Comparison of ENCODE assay signal across 17 mouse cellular contexts in the genomic region with DNA sequence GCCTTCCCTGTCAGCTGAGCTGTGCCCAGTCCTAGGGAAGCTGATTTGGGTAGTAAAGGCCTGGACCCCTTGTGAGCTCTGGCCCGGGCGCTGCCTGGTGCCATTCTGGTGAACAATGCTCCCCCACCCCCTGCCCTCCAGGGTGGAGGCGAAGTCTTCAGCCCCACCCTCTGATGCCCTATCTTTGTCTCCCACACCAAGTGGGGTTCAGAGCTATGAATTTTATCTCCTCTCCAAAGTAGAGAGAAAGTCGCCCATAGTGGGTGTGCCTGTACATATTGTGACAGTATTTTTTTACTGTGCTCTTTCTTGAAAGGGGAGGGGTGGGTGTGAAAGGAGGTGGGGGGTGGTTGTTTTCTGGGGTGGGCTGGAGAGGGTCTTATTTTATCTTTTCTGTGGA. TPM values are rescaled to one million over a fixed set of nuclear protein-coding genes. Genes with fewer than 3 reads are reported as not detected.
DNase-seq lines count a peak whose midpoint lies in the region; ATAC-seq lines count a peak whose summit lies in the region.
"Had no signal": no experiment of that assay in that cellular context is flagged by ENCODE, and none has a peak within 500 bp of the region (broad histone marks: within the 10 kb centered on the region; RNA-seq: fewer than 3 reads in every experiment).

No protein-coding gene starts in this region.

- 0 out of 2 replicates have a peak overlapping the region, but pooled peaks have one; percentile 19 for H3K9ac ChIP-seq in hindbrain, embryonic 12.5 days
- H3K9ac ChIP-seq in hindbrain, embryonic 16.5 days (ENCODE audit: low read depth, low read length): no peak overlapping the region
- H3K9ac ChIP-seq: hindbrain, embryonic 15.5 days had no signal

- 73% methylated on average over 4 of the region's 4 CpGs for WGBS in hindbrain, embryonic 12.5 days
- 85% methylated on average over 4 of the region's 4 CpGs for WGBS in hindbrain, embryonic 16.5 days

- ATAC-seq in hindbrain, embryonic 12.5 days (ENCODE audit: low FRiP score): no peak
- no peak for ATAC-seq in hindbrain, embryonic 16.5 days
- peak; percentile 65 for ATAC-seq in megakaryocyte-erythroid progenitor cell, adult 5-6 weeks (replicated peaks; ENCODE audit: low FRiP score, low TSS enrichment, poor library complexity, severe bottlenecking)

- peaks cover 21% of the 10 kb centered on the region for H3K36me3 ChIP-seq in hindbrain, embryonic 12.5 days
- H3K36me3 ChIP-seq in hindbrain, embryonic 16.5 days (ENCODE audit: control insufficient read depth, insufficient read depth, low read length): peaks cover 2% of the 10 kb centered on the region
- H3K36me3 ChIP-seq: hindbrain, embryonic 15.5 days had no signal

- H3K4me3 ChIP-seq in hindbrain, embryonic 12.5 days: no peak overlapping the region
- no peak overlapping the region for H3K4me3 ChIP-seq in hindbrain, embryonic 16.5 days (ENCODE audit: low read length)
- H3K4me3 ChIP-seq: hindbrain, embryonic 15.5 days had no signal

- no peaks in the 10 kb centered on the region for H3K9me3 ChIP-seq in hindbrain, embryonic 12.5 days (replicated peaks)
- no peaks in the 10 kb centered on the region for H3K9me3 ChIP-seq in hindbrain, embryonic 16.5 days (ENCODE audit: control insufficient read depth, low read length)
- H3K9me3 ChIP-seq: hindbrain, embryonic 15.5 days had no signal

- H3K27me3 ChIP-seq in hindbrain, embryonic 12.5 days: peaks cover 6% of the 10 kb centered on the region; the same call in 1 of the 2 replicates
- 0 out of 2 replicates have a peak, but pooled peaks cover 3% of the 10 kb centered on the region for H3K27me3 ChIP-seq in hindbrain, embryonic 16.5 days (replicated peaks; ENCODE audit: control insufficient read depth, insufficient read depth, low read length)
- H3K27me3 ChIP-seq: hindbrain, embryonic 15.5 days had no signal

- peak; percentile 78 for DNase-seq in c-Kit-positive CD71-positive TER-119-negative erythroid progenitor cells, embryonic 14.5 days (ENCODE audit: low read depth)
- peak; percentile 79 for DNase-seq in liver
- no peak for DNase-seq in neural tube, embryonic 10.5 days (ENCODE audit: extremely low spot score, low spot score)
- no peak for DNase-seq in thymus, postnatal 0 days (ENCODE audit: low spot score)
- no peak for DNase-seq in spleen, postnatal 10 days (ENCODE audit: low spot score in 2 of 2)
- DNase-seq: adrenal gland, postnatal 10 days; B cell, adult 2 months; cerebellum, postnatal 14 days; lung, postnatal 4 days had no signal

- no peak overlapping the region for H3K27ac ChIP-seq in hindbrain, embryonic 12.5 days
- no peak overlapping the region for H3K27ac ChIP-seq in hindbrain, embryonic 16.5 days (ENCODE audit: low read depth, low read length)
- H3K27ac ChIP-seq: hindbrain, embryonic 15.5 days had no signal

- H3K4me2 ChIP-seq in hindbrain, embryonic 12.5 days (replicated peaks): no peak overlapping the region
- H3K4me2 ChIP-seq in hindbrain, embryonic 16.5 days (ENCODE audit: low read length): no peak overlapping the region
- H3K4me2 ChIP-seq: hindbrain, embryonic 15.5 days had no signal

- H3K4me1 ChIP-seq in hindbrain, embryonic 12.5 days: peaks cover 32% of the 10 kb centered on the region
- H3K4me1 ChIP-seq in hindbrain, embryonic 16.5 days (ENCODE audit: control insufficient read depth, insufficient read depth, low read depth, low read length): peaks cover 24% of the 10 kb centered on the region

RNA-seq across cellular contexts. Expression of gene Lfng, which starts 7.7 kb away (rescaled TPM):
- polyA plus RNA-seq in hindbrain, embryonic 12.5 days (2016; fragmentation: Nextera tagmentation; extraction: Ambion mirVana): 23.8 and 27.6 TPM in 2 replicates
- 27.1 and 30.2 TPM in 2 replicates for polyA plus RNA-seq in hindbrain, embryonic 16.5 days (2015; fragmentation: Nextera tagmentation; extraction: Ambion mirVana)
- 17.6 and 38.9 TPM in 2 replicates for total RNA-seq in megakaryocyte-erythroid progenitor cell, adult 5-6 weeks (2014; fragmentation: Nextera tagmentation)
- 21.3 and 22.9 TPM in 2 replicates for total RNA-seq in megakaryocyte-erythroid progenitor cell, adult 5-6 weeks (2017)
- polyA plus RNA-seq in thymus, postnatal 0 days (2015; fragmentation: Nextera tagmentation; extraction: Ambion mirVana): 13.2 and 13.3 TPM in 2 replicates

RNA-seq across cellular contexts. Expression of gene Ttyh3, which starts 34.0 kb away (rescaled TPM):
- polyA plus RNA-seq in hindbrain, embryonic 12.5 days (2016; fragmentation: Nextera tagmentation; extraction: Ambion mirVana): 83.7 and 98.3 TPM in 2 replicates
- polyA plus RNA-seq in hindbrain, embryonic 16.5 days (2015; fragmentation: Nextera tagmentation; extraction: Ambion mirVana): 56.0 and 68.9 TPM in 2 replicates
- 26.7 and 32.2 TPM in 2 replicates for total RNA-seq in megakaryocyte-erythroid progenitor cell, adult 5-6 weeks (2014; fragmentation: Nextera tagmentation)
- 5.6 and 8.6 TPM in 2 replicates for total RNA-seq in megakaryocyte-erythroid progenitor cell, adult 5-6 weeks (2017)
- polyA plus RNA-seq in thymus, postnatal 0 days (2015; fragmentation: Nextera tagmentation; extraction: Ambion mirVana): 10.4 and 12.3 TPM in 2 replicates

RNA-seq across cellular contexts. Expression of gene Grifin, which starts 50.0 kb away (rescaled TPM):
- not detected in 2 replicates for polyA plus RNA-seq in hindbrain, embryonic 12.5 days (2016; fragmentation: Nextera tagmentation; extraction: Ambion mirVana)
- polyA plus RNA-seq in hindbrain, embryonic 16.5 days (2015; fragmentation: Nextera tagmentation; extraction: Ambion mirVana): 0.36 TPM in 1 of 2 replicates, not detected in the other
- total RNA-seq in megakaryocyte-erythroid progenitor cell, adult 5-6 weeks (2014; fragmentation: Nextera tagmentation): not detected in 2 replicates
- total RNA-seq in megakaryocyte-erythroid progenitor cell, adult 5-6 weeks (2017): not detected in 2 replicates
- polyA plus RNA-seq in thymus, postnatal 0 days (2015; fragmentation: Nextera tagmentation; extraction: Ambion mirVana): 13.1 and 21.2 TPM in 2 replicates
- total RNA-seq: adrenal gland, postnatal 10 days; gastrocnemius, postnatal 4 days; left cerebral cortex, postnatal 14 days; liver, adult 2 months had no signal
- polyA plus RNA-seq: heart, embryonic 14.5 days; hindbrain, embryonic 15.5 days; liver, adult 2 months had no signal

Comparison
In these comparisons a context has a peak if more than half of its experiments do, and no peak if none do; other contexts are left out.
1. DNase-seq: peak in c-Kit-positive CD71-positive TER-119-negative erythroid progenitor cells, embryonic 14.5 days (single experiment) and liver (single experiment); none in neural tube, embryonic 10.5 days (single experiment), thymus, postnatal 0 days (single experiment) and spleen, postnatal 10 days (0 of 2).
2. RNA of gene Grifin, which starts 50.0 kb away (polyA plus RNA-seq): 13.1 to 21.2 TPM in thymus, postnatal 0 days; 0.36 TPM in hindbrain, embryonic 16.5 days and not detected in hindbrain, embryonic 12.5 days; every median in the first group is over 10 times any median in the second.